Mouse (Mus musculus) liver, embryonic 14.5 days (tissue): Measurements from ENCODE around the gene Zfp57. TPM values are rescaled to one million over a fixed set of nuclear protein-coding genes. Genes with fewer than 3 reads are reported as not detected.
A peak's percentile ranks its signal among the peaks of the same experiment; 100 is the strongest.

Source experiments
- ATAC-seq: fragments of 200-750 bp; cut with Nextera tagmentation; 2 replicates; pipeline ENCODE4 v1.8.0; 2017; ENCODE audit warnings: moderate number of reproducible peaks, mild to moderate bottlenecking, moderate library complexity; ENCODE audit not compliant: insufficient read depth
- DNase-seq, 3 experiments: peaks; one replicate each; pipeline ENCODE4 v3.0.0-alpha.2; 2012 to 2013; ENCODE audit warnings: low read depth in 3 of 3, low spot score in 3 of 3
- H3K27ac ChIP-seq: fragments of 300-500 bp; sonication (generic); 2 replicates; pipeline ENCODE4 v1.5.1; 2014; ENCODE audit warnings: moderate library complexity, mild to moderate bottlenecking, control low read depth, inconsistent platforms
- H3K27me3 ChIP-seq: fragments of 300-500 bp; sonication (generic); 2 replicates; pipeline ENCODE4 v1.6.1; 2014; ENCODE audit warnings: mild to moderate bottlenecking, low read length, moderate library complexity; ENCODE audit not compliant: control insufficient read depth, insufficient read depth
- H3K36me3 ChIP-seq: fragments of 300-500 bp; sonication (generic); replicated peaks from 2 replicates; pipeline ENCODE4 v1.6.1; 2014; ENCODE audit warnings: low read depth; ENCODE audit not compliant: control insufficient read depth, insufficient read depth
- H3K4me1 ChIP-seq, 2 experiments: fragments of 200-500 bp in 1 of 2; fragments of 300-500 bp in 1 of 2; sonication (generic) in 1 of 2; replicated peaks; 2 replicates each; pipeline ENCODE4 v1.6.1; 2012 to 2014; ENCODE audit warnings: antibody characterized with exemption in 1 of 2, inconsistent platforms in 1 of 2, low read length in 1 of 2; ENCODE audit not compliant: control insufficient read depth in 2 of 2, insufficient read depth in 2 of 2
- H3K4me2 ChIP-seq: fragments of 300-500 bp; sonication (generic); 2 replicates; pipeline ENCODE4 v1.6.1; 2014; ENCODE audit warnings: low read depth, mild to moderate bottlenecking, control low read depth, moderate library complexity
- H3K4me3 ChIP-seq, 2 experiments: fragments of 200-500 bp in 1 of 2; fragments of 300-500 bp in 1 of 2; sonication (generic) in 1 of 2; 2 replicates each; pipeline ENCODE4 v1.5.1; 2012 to 2014; ENCODE audit warnings: low read depth in 2 of 2, low read length in 2 of 2, mild to moderate bottlenecking in 2 of 2, control low read depth in 1 of 2, inconsistent platforms in 1 of 2, moderate library complexity in 1 of 2; ENCODE audit not compliant: insufficient read depth in 1 of 2
- H3K9ac ChIP-seq: fragments of 300-500 bp; sonication (generic); replicated peaks from 2 replicates; pipeline ENCODE4 v1.6.1; 2014; ENCODE audit warnings: mild to moderate bottlenecking, control low read depth, moderate library complexity
- H3K9me3 ChIP-seq: fragments of 300-500 bp; sonication (generic); 2 replicates; pipeline ENCODE4 v1.6.1; 2016; ENCODE audit warnings: low read length, mixed read lengths; ENCODE audit not compliant: control insufficient read depth
- CTCF ChIP-seq: IDR thresholded peaks from 2 replicates; pipeline ENCODE4 v1.5.1; 2016; ENCODE audit warnings: antibody characterized with exemption, low read depth, control low read depth
- EP300 ChIP-seq: IDR thresholded peaks from 2 replicates; pipeline ENCODE4 v1.6.1; 2016; ENCODE audit warnings: antibody characterized with exemption, low read depth
- WGBS: fragments of 180-500 bp; shearing (Covaris S2); extraction: QIAGEN DNeasy Blood & Tissue Kit; methylation state at CpG from one replicate; pipeline ENCODE4 v1.1.7; 2014; ENCODE audit not compliant: insufficient replicate concordance; 5-methylcytosine and 5-hydroxymethylcytosine counted together
- polyA plus RNA-seq, 2 experiments: library from polyadenylated mRNA; depleted of rRNA in 1 of 2; stranded (reverse) in 1 of 2; unstranded in 1 of 2; fragments of >200 nt; fragmentation: Nextera tagmentation in 1 of 2; extraction: Ambion mirVana in 1 of 2; gene quantifications; 2 replicates each; pipeline versions ENCODE4 v1.2.1 to v1.2.3; 2012 to 2014

The Zfp57 gene
- polyA plus RNA-seq, 2 experiments, result 2.2 to 3.3 TPM

DNA sequence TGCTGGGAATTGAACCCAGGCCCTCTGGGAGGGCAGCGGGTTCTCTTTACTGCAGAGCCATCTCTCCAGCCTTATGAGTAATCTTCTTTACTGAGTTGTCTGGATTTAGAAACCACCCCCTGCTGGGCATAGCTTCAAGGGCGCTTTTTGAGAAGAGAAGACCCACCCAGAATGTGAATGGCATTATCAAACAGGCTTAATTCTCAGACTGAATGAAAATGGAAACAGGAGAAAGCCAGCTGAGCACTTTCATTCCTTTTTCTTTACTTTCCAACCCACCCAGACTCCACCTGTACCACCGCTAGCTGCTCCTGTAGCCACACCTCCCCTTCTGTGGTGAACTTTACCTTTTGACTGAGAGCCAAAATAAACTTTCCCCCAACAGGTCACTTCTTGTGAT is 5.5 kb upstream of the Zfp57 start:
- Histone ChIP-seq H3K4me1 (no peaks in the 10 kb centered on the region), H3K27me3 (no peaks in the 10 kb centered on the region), H3K9me3 (no peaks in the 10 kb centered on the region), H3K27ac (no peak overlapping the region), H3K9ac (no peak overlapping the region), H3K36me3 (no peaks in the 10 kb centered on the region), H3K4me2 (no peak overlapping the region), H3K4me3 (no peak overlapping the region)
- no peak for TF ChIP-seq EP300
- no peak for TF ChIP-seq CTCF
- 47% methylated on average over 3 of the region's 3 CpGs for whole genome bisulfite sequencing
- ATAC-seq (no peak), DNase-seq (no peak)

DNA sequence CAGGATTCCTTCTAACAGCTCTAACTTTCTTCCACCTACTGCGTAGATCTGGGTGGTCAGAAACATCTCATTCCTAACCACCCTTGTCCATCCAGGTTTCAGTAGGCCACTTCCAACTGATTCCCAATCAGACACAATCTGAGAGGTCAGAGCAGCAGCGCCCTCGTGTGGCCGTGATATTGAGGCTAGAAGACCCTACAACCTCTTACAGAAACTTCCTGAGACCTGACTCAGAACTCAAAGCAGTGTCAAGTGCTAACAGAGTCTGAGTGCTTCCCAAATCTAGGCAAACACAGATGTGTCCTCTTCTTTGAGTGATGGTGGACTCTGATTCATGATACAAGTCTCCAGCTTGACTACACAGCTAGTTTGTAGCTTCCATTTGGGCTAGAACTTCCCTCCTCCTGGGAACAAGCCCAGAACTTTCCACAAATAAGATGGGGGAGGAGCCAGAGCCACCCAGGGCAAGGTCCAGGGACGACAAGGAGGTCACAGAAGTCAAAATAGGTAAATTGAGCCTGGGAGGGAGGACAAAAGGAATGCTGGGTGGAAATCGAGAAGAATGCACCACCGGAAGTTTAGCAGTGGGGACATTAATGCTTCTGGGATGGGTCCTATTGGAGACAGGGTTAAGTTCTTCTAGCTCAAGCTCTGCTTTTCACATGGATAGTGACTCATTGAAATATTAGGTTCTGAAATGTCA is 3.8 kb upstream of the Zfp57 start:
- H3K36me3 ChIP-seq, result no peaks in the 10 kb centered on the region
- no peaks in the 10 kb centered on the region for H3K27me3 ChIP-seq
- no peak overlapping the region for H3K27ac ChIP-seq
- DNase-seq (peak; percentile 24 to 33 (median 30)), ATAC-seq (no peak)
- TF ChIP-seq CTCF (peak; percentile 80), EP300 (no peak)
- WGBS, result 22% methylated on average over 7 of the region's 7 CpGs
- no peak overlapping the region for H3K4me3 ChIP-seq
- no peaks in the 10 kb centered on the region for H3K4me1 ChIP-seq
- H3K9ac ChIP-seq, result no peak overlapping the region
- no peaks in the 10 kb centered on the region for H3K9me3 ChIP-seq
- H3K4me2 ChIP-seq, result no peak overlapping the region

DNA sequence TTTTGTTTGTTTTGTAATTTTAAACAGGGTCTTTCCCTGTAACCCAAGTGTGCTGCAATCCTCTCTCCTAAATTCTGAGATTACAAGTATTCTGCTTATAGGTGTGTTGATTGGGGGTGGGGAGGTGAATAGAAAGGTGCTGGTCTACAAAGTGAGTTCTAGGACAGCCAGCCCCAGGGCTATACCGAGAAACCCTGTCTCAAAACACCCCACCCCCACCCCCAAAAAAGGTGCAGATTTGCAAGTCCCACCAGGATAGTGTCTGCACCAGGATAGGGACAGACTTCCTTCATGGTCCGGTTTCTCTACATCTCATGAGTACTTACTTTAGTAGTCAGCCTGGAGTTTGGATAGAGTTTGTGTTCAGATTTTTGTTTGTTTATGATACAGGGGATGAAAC is 2.5 kb upstream of the Zfp57 start:
- H3K4me2 ChIP-seq, result no peak overlapping the region
- no peaks in the 10 kb centered on the region for H3K36me3 ChIP-seq
- TF ChIP-seq EP300, result no peak
- TF ChIP-seq CTCF, result no peak
- no peak overlapping the region for H3K4me3 ChIP-seq
- H3K4me1 ChIP-seq, result no peaks in the 10 kb centered on the region
- no peak overlapping the region for H3K9ac ChIP-seq
- H3K27me3 ChIP-seq, result peaks cover 12% of the 10 kb centered on the region
- WGBS, result 40% methylated on average over 2 of the region's 2 CpGs
- no peaks in the 10 kb centered on the region for H3K9me3 ChIP-seq
- no peak overlapping the region for H3K27ac ChIP-seq
- no peak for ATAC-seq
- no peak for DNase-seq

DNA sequence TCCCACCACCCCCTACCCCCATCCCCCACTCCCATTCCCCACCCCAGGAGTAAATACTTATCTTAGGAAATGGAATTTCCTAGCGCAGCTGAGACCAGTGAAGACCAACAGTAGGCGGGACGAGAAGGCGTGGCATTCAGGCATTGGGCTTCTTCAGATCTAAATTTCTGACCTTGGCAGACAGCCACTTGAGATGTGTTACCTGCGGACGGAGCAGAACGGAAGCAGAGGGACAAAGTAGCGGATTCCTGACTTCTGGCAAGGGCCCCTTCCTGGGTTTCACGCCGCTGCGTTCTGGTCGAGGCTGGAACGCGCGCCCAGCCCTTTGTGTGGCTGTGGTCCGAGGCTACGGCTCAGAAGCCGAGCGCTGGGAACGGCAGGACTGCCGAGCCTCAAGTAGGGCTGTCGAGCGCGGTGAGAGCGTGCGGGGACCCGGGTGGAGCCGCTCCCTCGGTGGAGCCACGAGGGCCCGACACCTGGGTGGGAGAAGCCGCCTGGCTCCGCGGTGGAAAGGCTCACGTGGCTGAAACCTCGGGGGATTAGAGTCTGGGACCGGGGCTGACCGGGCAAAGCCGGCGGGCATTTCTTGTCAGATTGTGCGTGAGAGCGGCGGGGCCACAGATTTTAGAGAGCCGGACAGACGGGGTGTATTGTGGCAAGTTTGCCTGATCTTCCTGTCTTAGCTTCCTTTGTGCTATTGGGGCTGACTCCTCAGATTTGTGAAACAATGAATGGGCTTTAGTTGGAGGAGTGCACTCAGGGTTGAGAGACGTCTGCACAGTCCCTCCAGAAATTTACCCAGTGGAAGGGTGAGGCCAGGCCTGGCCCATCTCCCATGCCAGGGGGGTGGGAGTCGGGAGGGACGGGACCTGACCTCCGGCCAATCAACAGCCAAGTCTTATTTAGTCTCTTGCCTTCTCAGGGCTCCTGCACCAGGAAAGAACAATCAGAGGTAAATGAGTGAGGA is 1.7 kb downstream of the Zfp57 start:
- DNase-seq, result peak in 1 of 3 experiments; percentile 4
- H3K4me2 ChIP-seq, result peak overlapping the region; percentile 61
- no peak for TF ChIP-seq EP300
- TF ChIP-seq CTCF, result no peak
- peak overlapping the region; percentile 28; the same call in 1 of the 2 replicates for H3K9ac ChIP-seq
- H3K36me3 ChIP-seq, result no peaks in the 10 kb centered on the region
- no peaks in the 10 kb centered on the region for H3K9me3 ChIP-seq
- peaks cover 12% of the 10 kb centered on the region for H3K27me3 ChIP-seq
- ATAC-seq, result peak; percentile 26; the same call in 1 of the 2 replicates
- H3K27ac ChIP-seq, result no peak overlapping the region
- peak overlapping the region; percentile 30 to 45 for H3K4me3 ChIP-seq
- no peaks in the 10 kb centered on the region for H3K4me1 ChIP-seq
- WGBS, result 2% methylated on average over 49 of the region's 49 CpGs

DNA sequence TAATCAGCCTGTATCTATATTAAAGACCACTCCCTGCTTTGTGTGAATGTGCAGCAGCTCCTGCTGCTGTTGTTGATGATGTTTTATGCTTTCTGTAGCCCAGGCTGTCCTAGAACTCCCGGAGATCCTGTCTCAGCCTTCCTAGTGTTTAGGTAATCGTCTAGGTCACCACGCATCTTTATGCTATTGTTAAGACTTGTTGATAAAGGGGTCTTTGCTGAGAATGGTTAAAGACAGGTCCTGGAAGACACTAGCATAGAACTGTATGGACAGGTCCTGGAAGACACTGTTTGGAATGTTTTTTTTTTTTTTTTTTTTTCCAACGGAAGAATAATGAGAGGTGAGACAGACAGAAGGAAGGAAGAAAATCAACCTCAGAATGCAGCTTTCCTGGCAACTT is 2.4 kb downstream of the Zfp57 start:
- Histone ChIP-seq H3K27me3 (peaks cover 12% of the 10 kb centered on the region), H3K4me1 (no peaks in the 10 kb centered on the region), H3K4me3 (peak overlapping the region in 1 of 2 experiments; percentile 30; a peak in 2 of 4 replicates), H3K27ac (no peak overlapping the region), H3K9ac (no peak overlapping the region), H3K36me3 (no peaks in the 10 kb centered on the region), H3K4me2 (peak overlapping the region; percentile 61; the same call in 1 of the 2 replicates), H3K9me3 (no peaks in the 10 kb centered on the region)
- ATAC-seq (no peak), DNase-seq (no peak)
- no peak for TF ChIP-seq CTCF
- no peak for TF ChIP-seq EP300
- WGBS, result 31% methylated on average over 4 of the region's 4 CpGs
